Mouse (Mus musculus) midbrain, embryonic 10.5 days (tissue): ENCODE measurements at regions not wholly inside any gene's neighbourhood (a gene's known extent, or its start where the extent isn't known, plus 50 kb on each side); places are given as distances from the start of the nearest gene placed in this dataset.
A peak's percentile ranks its signal among the peaks of the same experiment; 100 is the strongest.

Experiments used
- DNase-seq: peaks from one replicate; pipeline ENCODE4 v3.0.0-alpha.2; 2017; ENCODE audit warnings: low spot score
- H3K27ac ChIP-seq: fragments of 300-500 bp; sonication (generic); replicated peaks from 2 replicates; pipeline ENCODE4 v1.5.1; 2016; ENCODE audit warnings: mild to moderate bottlenecking
- H3K27me3 ChIP-seq: fragments of 300-500 bp; sonication (generic); 2 replicates; pipeline ENCODE4 v1.6.1; 2016; ENCODE audit warnings: low read depth, mild to moderate bottlenecking; ENCODE audit not compliant: poor library complexity, severe bottlenecking
- H3K36me3 ChIP-seq: fragments of 300-500 bp; sonication (generic); 2 replicates; pipeline ENCODE4 v1.6.1; 2016; ENCODE audit warnings: mild to moderate bottlenecking, moderate library complexity
- H3K4me1 ChIP-seq: fragments of 300-500 bp; sonication (generic); 2 replicates; pipeline ENCODE4 v1.6.1; 2016
- H3K4me3 ChIP-seq: fragments of 300-500 bp; sonication (generic); 2 replicates; pipeline ENCODE4 v1.5.1; 2016; ENCODE audit warnings: mild to moderate bottlenecking, moderate library complexity
- H3K9me3 ChIP-seq: fragments of 300-500 bp; sonication (generic); replicated peaks from 2 replicates; pipeline ENCODE4 v1.6.1; 2016; ENCODE audit warnings: mild to moderate bottlenecking
- WGBS: fragments of 180-500 bp; shearing (Covaris S2); methylation state at CpG from one replicate; pipeline ENCODE4 v1.1.7; 2016; 5-methylcytosine and 5-hydroxymethylcytosine counted together

- Histone ChIP-seq H3K36me3 (no peaks in the 10 kb centered on the region), H3K27ac (no peak overlapping the region), H3K9me3 (no peaks in the 10 kb centered on the region), H3K4me3 (no peak overlapping the region), H3K4me1 (peaks cover 25% of the 10 kb centered on the region), H3K27me3 (no peaks in the 10 kb centered on the region)
- 53% methylated on average over 8 of the region's 8 CpGs for WGBS
- DNase-seq = no peak
These were observed 388.2 kb downstream of the Rps24 start for GRCm38 (mm10) chr14:24875156-24875545.

DNA sequence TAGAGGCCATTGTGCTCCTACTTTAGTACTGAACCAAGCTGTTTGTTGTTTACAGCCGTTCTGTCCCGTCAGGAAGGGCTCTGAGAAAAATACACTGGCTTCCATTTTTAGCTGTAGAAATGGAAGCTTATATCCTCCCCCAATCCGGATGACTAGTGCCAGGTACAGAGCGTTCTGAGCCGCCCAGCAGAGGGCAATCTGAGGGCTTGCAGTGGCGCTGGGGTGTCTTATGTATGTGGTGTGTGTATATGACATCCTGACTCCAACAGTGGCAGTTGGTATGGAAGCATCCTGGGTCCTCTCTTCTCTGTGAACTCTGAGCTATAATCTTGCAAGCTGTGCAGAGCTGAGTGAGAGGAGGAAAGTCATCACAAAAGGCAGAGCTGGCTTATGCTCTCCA, 389.0 kb downstream of the Rps24 start:
- no peaks in the 10 kb centered on the region for H3K9me3 ChIP-seq
- no peak for DNase-seq
- no peaks in the 10 kb centered on the region for H3K36me3 ChIP-seq
- H3K27ac ChIP-seq = peak overlapping the region; percentile 19
- no peak overlapping the region for H3K4me3 ChIP-seq
- WGBS = 73% methylated on average over 6 of the region's 6 CpGs
- H3K27me3 ChIP-seq = no peaks in the 10 kb centered on the region
- peaks cover 25% of the 10 kb centered on the region for H3K4me1 ChIP-seq

DNA sequence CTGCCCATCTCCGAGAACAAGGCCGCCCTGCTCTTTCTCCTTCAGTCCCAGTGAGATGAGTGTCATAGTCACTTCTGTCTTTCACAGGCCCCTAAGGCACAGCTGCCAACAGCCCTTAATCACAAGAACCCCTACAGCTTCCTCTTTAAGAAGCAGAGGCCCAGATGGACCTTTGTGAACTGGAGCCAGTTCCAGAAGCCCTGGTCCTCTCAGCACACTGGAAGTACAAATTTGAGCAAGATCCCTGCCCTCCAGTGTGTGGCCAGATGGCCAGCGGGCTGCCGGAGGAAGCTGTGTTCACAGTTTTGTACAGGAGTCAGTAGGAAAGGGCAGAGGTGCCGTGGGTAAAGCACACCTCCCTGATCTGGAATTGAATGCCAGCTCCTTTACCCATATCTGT, 389.6 kb downstream of the Rps24 start:
- peak overlapping the region; percentile 19 for H3K27ac ChIP-seq
- no peak overlapping the region for H3K4me3 ChIP-seq
- no peaks in the 10 kb centered on the region for H3K36me3 ChIP-seq
- no peaks in the 10 kb centered on the region for H3K9me3 ChIP-seq
- no peaks in the 10 kb centered on the region for H3K27me3 ChIP-seq
- WGBS = 85% methylated on average over 5 of the region's 5 CpGs
- peaks cover 25% of the 10 kb centered on the region for H3K4me1 ChIP-seq
- DNase-seq = no peak

DNA sequence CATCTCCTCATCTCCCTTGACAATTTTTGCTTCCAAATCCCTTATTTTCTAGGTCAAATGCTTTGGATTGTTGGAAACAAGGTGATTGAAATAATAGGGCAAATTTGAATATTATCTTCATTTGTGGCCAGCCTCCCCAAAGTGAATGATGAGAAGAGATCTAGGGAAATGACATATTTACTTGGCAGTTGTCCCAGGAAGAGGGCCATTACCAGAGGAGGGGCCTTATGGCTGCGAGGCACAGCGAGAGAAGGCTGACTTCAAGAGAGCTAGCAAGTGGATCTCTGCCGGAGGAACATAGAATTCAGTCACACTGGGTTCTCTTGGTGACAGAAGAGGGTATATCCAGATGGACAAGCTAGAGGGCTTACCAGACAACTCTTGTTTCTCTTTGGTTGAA, 390.9 kb downstream of the Rps24 start:
- DNase-seq = no peak
- H3K36me3 ChIP-seq = no peaks in the 10 kb centered on the region
- 90% methylated on average over 3 of the region's 3 CpGs for WGBS

GRCm38 (mm10) chr14:24886164-24886563, 399.2 kb downstream of the Rps24 start:
- no peaks in the 10 kb centered on the region for H3K4me1 ChIP-seq
- H3K27ac ChIP-seq = no peak overlapping the region
- DNase-seq = no peak
- H3K9me3 ChIP-seq = peaks cover 3% of the 10 kb centered on the region; the same call in 1 of the 2 replicates
- H3K36me3 ChIP-seq = no peaks in the 10 kb centered on the region
- no peaks in the 10 kb centered on the region for H3K27me3 ChIP-seq
- H3K4me3 ChIP-seq = no peak overlapping the region
- WGBS = 85% methylated on average over 1 of the region's 1 CpGs

More for the DNA sequence above, 390.9 kb downstream of the Rps24 start:
- Histone ChIP-seq H3K4me1 (peaks cover 22% of the 10 kb centered on the region), H3K4me3 (no peak overlapping the region), H3K9me3 (0 out of 2 replicates have a peak, but pooled peaks cover 3% of the 10 kb centered on the region), H3K27me3 (no peaks in the 10 kb centered on the region), H3K27ac (no peak overlapping the region)

DNA sequence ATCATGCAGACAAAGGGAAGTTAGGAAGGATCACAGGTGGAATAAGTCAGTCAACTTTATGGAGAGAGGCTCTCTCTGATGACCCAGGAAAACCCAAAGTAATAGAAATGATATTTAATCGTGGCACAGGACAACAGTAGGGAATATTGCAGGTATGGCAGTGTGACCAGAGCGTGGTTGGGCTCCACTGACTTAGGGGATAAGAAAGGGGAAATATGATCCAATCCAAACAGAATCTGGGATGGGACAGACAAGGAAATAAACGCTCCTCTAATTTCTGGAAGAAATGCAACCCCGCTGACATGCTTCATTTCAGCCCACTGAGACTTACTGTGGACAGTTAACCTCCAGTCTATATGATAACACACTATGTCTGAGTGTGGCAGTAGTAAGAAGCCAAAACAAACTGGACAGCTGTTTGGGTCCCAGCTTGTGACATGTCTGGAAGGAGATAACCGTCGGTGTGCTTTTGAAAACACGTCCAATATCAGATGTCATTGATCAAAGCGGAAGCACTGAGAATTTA, 400.0 kb downstream of the Rps24 start:
- no peaks in the 10 kb centered on the region for H3K4me1 ChIP-seq
- H3K27me3 ChIP-seq = no peaks in the 10 kb centered on the region
- no peak overlapping the region for H3K27ac ChIP-seq
- H3K36me3 ChIP-seq = no peaks in the 10 kb centered on the region
- 84% methylated on average over 8 of the region's 8 CpGs for WGBS
- peaks cover 3% of the 10 kb centered on the region; the same call in 1 of the 2 replicates for H3K9me3 ChIP-seq
- no peak for DNase-seq
- no peak overlapping the region for H3K4me3 ChIP-seq

GRCm38 (mm10) chr14:24890856-24891255, 403.9 kb downstream of the Rps24 start:
- 92% methylated on average over 2 of the region's 2 CpGs for WGBS
- DNase-seq = no peak
- no peak overlapping the region for H3K27ac ChIP-seq

DNA sequence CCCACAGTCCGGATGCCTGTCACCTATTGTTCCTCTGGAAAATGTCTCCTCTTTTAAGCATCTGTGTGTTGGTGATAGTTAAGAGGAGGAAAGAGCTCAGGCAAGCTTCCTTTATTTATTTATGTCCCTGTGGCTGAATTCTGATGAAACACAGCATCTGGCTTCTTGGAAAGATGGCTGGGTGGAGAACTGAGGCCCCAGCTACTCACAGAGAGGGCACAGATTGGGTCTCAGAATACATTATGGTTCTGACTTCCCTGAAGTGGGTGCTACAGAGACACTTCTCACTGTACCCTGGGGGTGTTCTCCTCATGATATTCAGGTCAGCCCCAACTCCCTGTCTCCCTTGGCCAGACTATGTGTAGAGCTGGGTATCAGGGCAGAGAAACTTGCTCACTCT, 408.3 kb downstream of the Rps24 start:
- Histone ChIP-seq H3K27ac (no peak overlapping the region), H3K9me3 (no peaks in the 10 kb centered on the region), H3K27me3 (no peaks in the 10 kb centered on the region), H3K36me3 (no peaks in the 10 kb centered on the region), H3K4me1 (peaks cover 8% of the 10 kb centered on the region; the same call in 1 of the 2 replicates), H3K4me3 (no peak overlapping the region)
- no peak for DNase-seq
- 84% methylated on average over 1 of the region's 1 CpGs for WGBS

More at GRCm38 (mm10) chr14:24890856-24891255, 403.9 kb downstream of the Rps24 start:
- no peaks in the 10 kb centered on the region for H3K27me3 ChIP-seq
- H3K4me1 ChIP-seq = 0 out of 2 replicates have a peak, but pooled peaks cover 3% of the 10 kb centered on the region
- no peak overlapping the region for H3K4me3 ChIP-seq
- H3K36me3 ChIP-seq = no peaks in the 10 kb centered on the region
- H3K9me3 ChIP-seq = no peaks in the 10 kb centered on the region

DNA sequence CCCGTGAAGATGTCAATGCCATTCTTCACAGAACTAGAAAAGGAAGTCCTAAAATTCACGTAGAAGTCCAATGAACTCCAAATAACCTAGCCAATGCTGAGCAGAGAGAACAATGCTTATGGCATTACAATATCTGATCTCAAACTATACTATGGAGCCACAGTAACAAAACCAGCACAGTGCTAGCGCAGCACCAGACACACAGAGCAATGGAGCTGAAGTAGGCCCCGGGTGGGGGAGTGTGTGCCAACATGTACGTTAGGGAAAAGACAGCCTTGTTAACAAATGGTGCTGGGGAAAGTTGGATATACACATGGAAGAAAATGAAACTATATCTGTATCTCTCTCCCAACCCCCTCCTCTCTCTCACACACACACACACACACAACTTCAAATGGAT, 409.8 kb downstream of the Rps24 start:
- no peak for DNase-seq
- no peak overlapping the region for H3K4me3 ChIP-seq
- WGBS = 91% methylated on average over 5 of the region's 5 CpGs
- H3K9me3 ChIP-seq = no peaks in the 10 kb centered on the region
- H3K27ac ChIP-seq = no peak overlapping the region
- H3K4me1 ChIP-seq = peaks cover 20% of the 10 kb centered on the region
- H3K36me3 ChIP-seq = no peaks in the 10 kb centered on the region
- no peaks in the 10 kb centered on the region for H3K27me3 ChIP-seq

- no peak overlapping the region for H3K4me3 ChIP-seq
- H3K27ac ChIP-seq = peak overlapping the region; percentile 67
- peaks cover 24% of the 10 kb centered on the region for H3K4me1 ChIP-seq
- peak; percentile 21 for DNase-seq
- no peaks in the 10 kb centered on the region for H3K9me3 ChIP-seq
- H3K27me3 ChIP-seq = no peaks in the 10 kb centered on the region
- H3K36me3 ChIP-seq = no peaks in the 10 kb centered on the region
- 73% methylated on average over 13 of the region's 13 CpGs for WGBS
These were observed 413.7 kb downstream of the Rps24 start for GRCm38 (mm10) chr14:24900501-24901179.

DNA sequence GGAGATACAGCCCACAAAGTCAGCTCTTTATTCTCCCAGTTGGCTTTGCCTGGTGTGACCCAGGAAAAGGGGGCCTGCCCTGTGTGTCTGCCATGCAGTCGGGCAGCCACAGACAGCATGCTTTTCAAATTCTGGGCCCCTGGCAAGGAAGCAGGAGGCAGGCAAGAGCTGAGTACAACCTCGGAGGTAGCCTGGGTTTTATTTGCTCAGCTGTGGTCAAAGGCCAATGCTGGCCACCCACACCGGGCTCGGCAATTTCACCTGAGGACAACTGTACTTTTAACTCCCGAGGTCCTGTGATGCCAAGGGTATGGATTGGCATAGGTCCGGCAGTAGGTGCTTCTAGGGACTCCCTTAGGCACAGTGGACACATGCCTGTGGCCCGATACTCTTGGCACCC, 414.8 kb downstream of the Rps24 start:
- Histone ChIP-seq H3K27ac (peak overlapping the region; percentile 67), H3K9me3 (no peaks in the 10 kb centered on the region), H3K27me3 (no peaks in the 10 kb centered on the region), H3K4me1 (peaks cover 24% of the 10 kb centered on the region), H3K4me3 (no peak overlapping the region), H3K36me3 (no peaks in the 10 kb centered on the region)
- no peak for DNase-seq
- WGBS = 82% methylated on average over 7 of the region's 7 CpGs

GRCm38 (mm10) chr14:24902870-24903269, 415.9 kb downstream of the Rps24 start:
- 0 out of 2 replicates have a peak overlapping the region, but pooled peaks have one; percentile 30 for H3K27ac ChIP-seq
- WGBS = 31% methylated on average over 3 of the region's 4 CpGs
- H3K36me3 ChIP-seq = no peaks in the 10 kb centered on the region
- H3K4me1 ChIP-seq = peaks cover 25% of the 10 kb centered on the region
- no peak for DNase-seq
- H3K27me3 ChIP-seq = peaks cover 6% of the 10 kb centered on the region; the same call in 1 of the 2 replicates
- H3K4me3 ChIP-seq = no peak overlapping the region
- H3K9me3 ChIP-seq = no peaks in the 10 kb centered on the region

DNA sequence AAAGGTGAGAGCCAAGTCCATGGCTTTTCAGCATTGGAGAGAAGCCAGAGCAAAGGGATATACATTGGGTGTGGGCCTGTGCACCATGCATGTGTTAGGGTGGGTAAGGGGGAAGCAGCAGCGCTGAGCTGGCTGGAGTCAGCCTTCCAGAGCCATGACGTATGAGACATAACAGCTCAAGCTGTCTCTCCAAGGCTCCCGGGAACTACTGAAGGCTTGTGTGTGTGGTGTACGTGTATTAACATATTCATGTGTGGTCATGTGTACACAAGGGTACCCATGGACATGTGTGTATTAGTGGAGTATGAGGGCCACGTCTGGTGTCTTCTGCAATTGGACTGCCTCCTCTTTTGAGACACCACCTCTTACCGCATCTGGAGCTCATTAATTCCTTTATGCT, 417.8 kb downstream of the Rps24 start:
- no peak for DNase-seq
- no peaks in the 10 kb centered on the region for H3K36me3 ChIP-seq
- no peak overlapping the region for H3K4me3 ChIP-seq
- no peaks in the 10 kb centered on the region for H3K9me3 ChIP-seq
- peaks cover 26% of the 10 kb centered on the region for H3K4me1 ChIP-seq
- H3K27me3 ChIP-seq = peaks cover 12% of the 10 kb centered on the region; the same call in 1 of the 2 replicates
- WGBS = 91% methylated on average over 6 of the region's 6 CpGs
- H3K27ac ChIP-seq = 0 out of 2 replicates have a peak overlapping the region, but pooled peaks have one; percentile 17
